Mouse (Mus musculus) brain, embryonic 18.5 days (tissue): Measurements from ENCODE around the gene Fam98a.

Experiments
- DNase-seq: peaks from one replicate; pipeline ENCODE4 v3.0.0-alpha.2; 2012; ENCODE audit warnings: low read depth, low spot score

Fam98a gene

DNA sequence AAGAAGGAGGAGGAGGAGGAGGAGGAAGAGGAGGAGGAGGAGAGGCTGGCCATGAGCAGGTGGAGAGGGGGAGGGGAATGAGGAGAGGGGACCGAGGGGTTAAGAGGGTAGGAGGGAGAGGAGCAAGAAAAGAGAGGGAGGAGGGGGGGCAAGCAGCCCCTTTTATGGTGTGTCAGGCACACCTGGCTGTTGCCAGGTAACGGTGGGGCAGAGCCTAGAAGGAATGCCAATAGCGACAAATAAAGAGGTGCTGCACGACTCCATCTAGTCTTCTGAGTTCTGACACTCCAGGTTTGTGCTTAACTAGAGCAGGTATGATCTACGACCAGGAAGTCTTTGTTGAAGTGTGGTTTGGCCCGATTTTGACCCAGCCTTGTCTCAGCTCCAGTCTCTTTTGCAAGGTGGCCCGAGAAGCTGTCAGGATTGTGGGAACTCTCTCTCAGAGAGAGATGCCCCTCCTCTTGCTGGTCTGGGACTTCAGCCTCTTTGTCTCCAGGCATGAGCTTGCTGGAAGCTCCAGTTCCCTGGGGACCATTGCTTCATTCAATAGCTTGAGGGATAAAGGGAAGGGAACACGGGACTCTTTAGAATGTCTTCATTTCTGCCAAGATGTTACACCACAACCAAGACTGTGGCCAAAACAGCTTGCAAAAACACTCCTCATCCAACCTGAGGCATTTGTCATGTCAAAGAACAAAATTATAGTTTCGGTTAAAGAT is 29.2 kb downstream of the Fam98a start:
- no peak for DNase-seq

DNA sequence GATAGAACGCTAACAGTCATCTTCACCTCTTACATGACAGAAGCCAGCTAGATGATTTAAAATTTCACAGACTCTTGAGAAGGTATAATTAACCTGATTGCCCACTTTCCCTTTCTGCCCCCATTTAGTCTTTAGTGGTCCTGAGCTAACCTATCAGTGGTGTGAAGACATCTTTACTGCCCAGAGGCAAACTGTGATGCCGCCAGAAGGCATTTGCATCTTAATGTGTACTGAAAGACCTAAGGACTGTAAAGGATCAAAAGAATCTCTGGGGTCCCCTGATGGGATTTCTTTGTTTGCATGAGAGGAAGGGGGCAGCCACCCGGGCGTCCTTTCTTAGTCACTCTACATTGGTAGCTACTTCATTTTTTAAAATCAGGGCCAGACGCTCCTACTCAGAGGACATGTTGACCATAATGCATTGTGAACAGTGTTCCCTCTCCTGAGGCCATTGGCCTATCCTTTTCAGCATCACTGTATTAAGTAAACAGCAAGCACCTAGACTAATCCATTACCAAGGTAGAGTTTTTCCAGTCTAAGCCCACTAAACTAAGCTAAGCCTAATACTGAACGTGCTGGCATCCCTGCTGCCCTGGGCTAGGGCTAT is 30.4 kb downstream of the Fam98a start:
- no peak for DNase-seq

DNA sequence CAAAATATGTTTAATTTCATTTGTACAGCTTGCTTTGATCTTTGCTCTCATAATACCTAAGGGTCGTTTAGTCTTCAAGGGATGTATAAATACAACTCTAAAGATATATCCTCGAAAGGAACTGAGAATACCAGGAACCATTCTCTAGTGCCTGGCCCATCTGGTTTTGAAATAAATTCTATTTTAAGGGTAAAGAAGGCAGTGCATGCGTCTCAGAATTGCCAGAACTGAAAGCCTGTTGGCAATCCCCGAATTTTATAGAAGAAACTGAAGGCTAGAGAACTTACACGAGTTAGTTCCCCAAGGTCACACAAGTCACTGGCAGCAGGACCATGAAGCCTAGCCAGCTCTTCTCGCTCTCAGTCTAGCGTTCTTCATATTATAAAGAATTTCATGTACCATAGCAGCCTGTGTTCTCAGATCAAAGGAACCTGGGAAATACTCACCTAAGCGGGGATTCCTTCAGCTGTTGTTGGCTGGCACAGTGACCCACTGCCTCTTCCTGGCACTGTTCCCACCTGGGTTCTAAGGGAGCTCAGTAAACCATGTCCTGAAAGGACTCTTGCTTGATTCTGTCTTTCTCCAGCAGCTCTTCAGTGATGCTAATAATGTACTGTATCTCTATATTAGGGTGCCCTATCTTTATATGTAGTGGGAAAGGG is 32.4 kb downstream of the Fam98a start:
- DNase-seq = no peak

DNA sequence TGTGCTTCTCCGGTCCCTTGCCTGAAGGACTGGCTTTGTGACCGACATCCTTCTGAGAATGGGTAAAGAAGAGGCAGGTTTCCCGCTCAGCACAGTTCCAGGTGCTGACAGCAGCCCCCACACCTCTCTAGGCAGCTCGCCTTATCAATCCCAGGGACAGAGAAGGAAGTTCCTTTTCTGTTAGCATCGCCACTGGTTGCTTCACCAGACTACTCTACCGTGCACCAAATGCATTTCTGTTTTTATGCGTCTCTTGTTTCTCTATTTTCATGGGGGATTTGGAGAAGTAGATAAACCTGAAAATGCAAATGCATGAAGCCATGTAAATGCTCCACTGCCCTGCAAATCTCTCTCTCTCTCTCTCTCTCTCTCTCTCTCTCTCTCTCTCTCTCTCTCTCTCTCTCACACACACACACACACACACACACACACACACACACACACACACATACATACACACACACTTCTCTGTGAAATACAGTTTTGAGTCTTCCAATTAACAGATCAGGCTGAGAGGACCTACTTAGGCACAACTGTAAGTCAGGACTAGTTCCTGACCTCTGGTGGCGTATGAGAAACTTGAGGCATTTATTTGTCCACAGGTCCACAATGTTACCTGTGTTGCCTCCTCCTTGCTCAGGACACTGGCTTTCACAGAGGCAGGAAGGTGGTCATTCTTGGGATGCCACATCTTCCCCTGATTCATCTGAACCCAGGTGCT is 33.4 kb downstream of the Fam98a start:
- DNase-seq = no peak

DNA sequence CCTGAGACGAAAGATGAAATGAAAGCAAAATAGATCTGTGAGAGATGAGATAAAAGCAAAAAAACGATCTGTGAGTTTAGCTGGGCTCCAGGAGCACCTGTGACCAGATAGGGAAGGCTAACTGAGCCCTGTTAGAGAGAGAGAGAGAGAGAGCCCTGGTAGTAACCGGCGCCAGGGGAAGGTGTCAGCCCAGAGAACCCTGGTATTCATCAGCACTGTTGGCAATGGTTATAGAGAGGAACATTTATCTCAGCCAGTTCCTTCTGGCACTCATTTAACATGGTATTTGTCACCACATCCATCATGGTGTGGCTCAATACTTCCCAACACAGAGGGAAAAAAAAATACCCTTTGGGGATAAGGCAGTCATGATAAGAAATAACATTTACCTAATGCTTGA is 35.2 kb downstream of the Fam98a start:
- DNase-seq = no peak

DNA sequence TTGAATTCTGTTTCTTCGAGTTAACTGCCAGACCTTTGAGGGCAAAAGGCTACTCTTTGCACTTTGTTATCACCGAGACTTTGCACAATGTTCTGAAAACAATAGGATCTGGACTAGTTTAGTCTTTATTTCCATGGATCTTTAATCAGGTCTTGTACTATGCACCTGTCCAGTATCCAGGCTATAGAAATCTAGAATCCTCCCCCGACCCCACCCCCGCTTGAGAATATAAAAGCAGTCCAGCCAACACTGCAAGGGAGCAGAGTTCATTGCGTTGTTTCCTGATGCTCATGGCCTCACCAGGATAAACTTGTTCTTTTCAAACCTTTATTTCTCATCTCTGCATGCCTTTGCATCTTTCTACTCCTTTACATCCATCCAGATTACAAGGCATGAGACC is 42.5 kb downstream of the Fam98a start:
- DNase-seq = no peak

DNA sequence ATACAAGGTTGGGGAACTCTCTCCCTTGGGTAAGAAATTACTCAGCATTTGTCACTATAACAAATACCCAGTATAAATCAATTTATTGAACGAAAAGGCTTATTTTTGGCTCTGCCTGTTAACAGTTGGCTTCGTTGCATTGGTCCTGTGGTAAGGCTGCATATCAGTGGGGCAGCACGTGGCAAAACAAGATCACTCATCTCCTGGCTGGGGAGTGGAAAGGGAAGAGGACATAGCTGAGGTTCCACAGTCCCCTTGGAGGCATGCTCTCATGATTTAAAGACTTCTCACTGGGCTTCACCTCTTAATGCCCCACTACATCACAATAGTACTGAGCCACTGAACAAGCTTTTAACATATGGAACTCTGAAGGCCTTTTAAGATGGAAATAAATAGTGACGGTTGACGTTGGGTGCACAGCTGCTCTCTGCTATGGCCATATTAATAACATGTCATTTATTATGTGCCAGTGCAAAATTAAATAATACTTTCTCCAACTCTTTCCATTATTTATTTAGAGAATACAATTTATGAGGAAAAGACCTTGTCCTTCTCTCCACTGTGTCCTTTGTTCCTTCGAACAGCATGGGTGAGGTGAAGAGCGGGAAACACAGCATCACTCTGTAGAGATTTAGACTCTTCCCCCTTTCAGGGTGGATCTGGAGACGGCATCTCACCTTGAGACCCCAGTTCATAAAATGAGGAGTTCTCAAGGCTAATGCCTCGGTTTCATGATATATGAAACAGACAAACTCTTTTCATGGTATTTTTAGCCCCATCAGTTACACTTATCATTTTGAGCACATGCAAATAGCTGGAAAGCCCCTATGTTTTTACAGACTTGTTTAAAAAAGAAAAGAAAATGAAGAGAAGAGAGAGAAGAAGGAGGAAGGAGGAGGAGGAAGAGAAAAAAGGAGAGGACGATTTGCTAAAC is 44.8 kb downstream of the Fam98a start:
- DNase-seq = no peak

DNA sequence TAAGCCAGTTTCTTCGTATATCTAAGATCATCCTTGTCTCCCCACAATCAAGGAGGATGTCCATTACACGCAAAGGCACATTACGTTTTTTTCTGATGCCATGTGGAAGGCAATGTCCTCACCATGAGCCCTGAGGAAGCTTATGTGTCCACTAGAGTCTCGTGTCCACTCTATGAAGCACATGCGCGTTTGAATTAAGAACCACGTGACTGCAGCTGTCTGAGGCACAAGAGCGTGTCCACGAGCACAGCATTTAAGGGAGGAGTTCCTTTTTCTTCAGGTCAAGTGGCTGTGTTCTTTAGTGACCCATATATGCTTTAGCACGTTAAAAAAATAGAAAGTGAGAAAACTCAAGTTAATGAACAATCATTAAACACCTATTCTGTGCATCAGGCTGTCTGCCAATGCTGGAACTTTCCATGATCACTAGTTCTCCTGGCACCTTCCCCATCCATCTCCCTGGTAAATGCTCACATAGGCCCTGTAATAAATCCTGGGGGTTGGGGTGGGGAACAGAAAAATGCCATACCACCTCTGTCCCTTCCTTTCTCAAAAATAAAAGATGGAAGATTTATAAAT is 45.6 kb downstream of the Fam98a start:
- DNase-seq = no peak

DNA sequence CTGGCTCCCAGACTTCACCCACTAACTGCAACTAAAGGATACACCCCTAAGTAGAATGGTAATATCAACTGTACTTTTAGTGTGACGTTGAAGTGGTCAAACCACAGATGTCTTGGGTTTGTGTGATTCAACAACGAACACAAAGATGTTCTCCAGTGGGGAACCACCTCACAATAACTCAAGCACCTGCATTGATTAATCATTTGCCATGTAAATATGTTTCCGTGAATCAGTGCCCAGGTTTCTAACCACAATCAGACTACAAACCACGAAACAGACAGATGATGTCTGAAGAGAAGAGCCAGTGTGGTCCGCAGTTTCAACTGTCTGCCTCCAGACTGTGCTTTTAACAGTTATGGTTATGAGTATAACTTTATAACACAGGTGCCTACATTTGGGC is 46.7 kb downstream of the Fam98a start:
- DNase-seq = no peak

DNA sequence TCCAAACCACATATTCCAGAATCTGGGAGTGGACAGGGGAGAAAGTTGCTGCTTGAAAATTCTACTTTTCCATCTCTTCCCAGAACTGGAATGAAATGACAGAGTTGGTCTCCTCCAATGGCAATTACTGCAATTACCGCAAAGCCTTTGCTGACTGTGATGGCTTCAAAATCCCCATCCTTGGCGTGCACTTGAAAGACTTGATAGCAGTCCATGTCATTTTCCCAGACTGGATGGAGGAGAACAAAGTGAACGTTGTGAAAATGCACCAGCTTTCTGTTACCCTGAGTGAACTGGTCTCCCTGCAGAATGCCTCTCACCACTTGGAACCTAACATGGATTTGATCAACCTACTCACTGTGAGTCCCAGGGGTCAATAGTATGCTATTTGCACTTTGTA is 48.7 kb downstream of the Fam98a start:
- DNase-seq = no peak

DNA sequence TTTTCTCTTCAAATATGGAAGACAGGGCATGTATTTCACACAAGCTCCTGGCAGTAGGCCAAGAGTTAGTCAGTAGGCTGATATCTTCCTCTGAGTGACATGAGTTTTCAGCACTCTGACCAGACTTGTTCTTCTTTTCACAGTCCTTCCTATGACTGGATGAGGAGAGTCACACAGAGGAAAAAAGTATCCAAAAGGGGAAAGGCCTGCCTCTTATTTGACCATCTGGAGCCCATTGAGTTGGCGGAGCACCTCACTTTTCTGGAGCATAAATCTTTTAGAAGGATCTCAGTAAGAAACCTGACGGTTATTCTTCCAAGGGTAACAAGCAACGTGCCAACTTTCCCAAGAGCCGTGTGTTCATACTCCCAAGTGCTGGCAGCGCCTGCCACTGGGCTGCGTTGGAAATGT is 53.5 kb downstream of the Fam98a start:
- no peak for DNase-seq

DNA sequence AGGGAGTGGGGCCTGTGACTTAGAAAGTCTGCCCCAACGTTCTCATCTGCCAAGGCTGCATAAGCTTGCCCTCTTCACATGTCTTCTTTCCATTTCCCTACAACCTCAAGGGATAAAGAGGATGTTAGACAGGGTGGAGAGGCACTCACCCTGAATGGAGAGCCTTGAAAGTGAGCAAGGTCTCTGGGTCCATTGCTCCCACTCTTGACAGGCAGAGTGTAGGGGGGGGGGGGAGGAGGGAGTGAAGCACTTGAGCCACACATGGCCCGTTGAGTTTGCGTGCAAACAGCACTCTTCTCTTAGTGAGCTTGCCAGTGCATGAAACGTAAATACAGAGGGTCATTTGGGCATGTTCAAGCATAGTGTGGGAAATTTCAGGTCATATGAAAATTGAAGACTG is 56.5 kb downstream of the Fam98a start:
- no peak for DNase-seq
